Mouse (Mus musculus) liver, postnatal 0 days (tissue): ENCODE measurements around the gene Rpl7l1. TPM values are rescaled to one million over a fixed set of nuclear protein-coding genes. Genes with fewer than 3 reads are reported as not detected.
A peak's percentile ranks its signal among the peaks of the same experiment; 100 is the strongest.

Source experiments
- ATAC-seq: fragments of 200-750 bp; cut with Nextera tagmentation; 2 replicates; pipeline ENCODE4 v1.8.0; 2017; ENCODE audit warnings: mild to moderate bottlenecking, moderate library complexity
- DNase-seq: peaks from one replicate; pipeline ENCODE4 v3.0.0-alpha.2; 2016
- H3K27ac ChIP-seq: fragments of 300-500 bp; sonication (generic); 2 replicates; pipeline ENCODE4 v1.5.1; 2014; ENCODE audit warnings: antibody characterized with exemption, moderate library complexity, mild to moderate bottlenecking, low read depth
- H3K27me3 ChIP-seq: fragments of 300-500 bp; sonication (generic); 2 replicates; pipeline ENCODE4 v1.6.1; 2014; ENCODE audit warnings: low read length, control low read depth, mixed read lengths; ENCODE audit not compliant: insufficient read depth
- H3K36me3 ChIP-seq: fragments of 300-500 bp; sonication (generic); replicated peaks from 2 replicates; pipeline ENCODE4 v1.6.1; 2014; ENCODE audit warnings: mild to moderate bottlenecking, control low read depth, low read length, moderate library complexity, mixed read lengths; ENCODE audit not compliant: insufficient read depth
- H3K4me1 ChIP-seq: fragments of 300-500 bp; sonication (generic); 2 replicates; pipeline ENCODE4 v1.6.1; 2014; ENCODE audit warnings: antibody characterized with exemption, mild to moderate bottlenecking, control low read depth; ENCODE audit not compliant: insufficient read depth
- H3K4me2 ChIP-seq: fragments of 300-500 bp; sonication (generic); 2 replicates; pipeline ENCODE4 v1.6.1; 2014; ENCODE audit warnings: low read depth, mild to moderate bottlenecking, low read length, moderate library complexity, mixed read lengths
- H3K4me3 ChIP-seq: fragments of 300-500 bp; sonication (generic); 2 replicates; pipeline ENCODE4 v1.5.1; 2014; ENCODE audit warnings: low read depth, low read length
- H3K9ac ChIP-seq: fragments of 300-500 bp; sonication (generic); replicated peaks from 2 replicates; pipeline ENCODE4 v1.6.1; 2014; ENCODE audit warnings: mild to moderate bottlenecking, moderate library complexity
- H3K9me3 ChIP-seq: fragments of 300-500 bp; sonication (generic); 2 replicates; pipeline ENCODE4 v1.6.1; 2016; ENCODE audit warnings: mild to moderate bottlenecking, control low read depth, low read length, mixed read lengths
- CTCF ChIP-seq: sonication (generic); IDR thresholded peaks from 2 replicates; pipeline ENCODE4 v1.5.1; 2016; ENCODE audit warnings: antibody characterized with exemption, low read depth
- EP300 ChIP-seq: IDR thresholded peaks from 2 replicates; pipeline ENCODE4 v1.6.1; 2016; ENCODE audit warnings: antibody characterized with exemption, low read depth, mild to moderate bottlenecking
- WGBS: fragments of 180-500 bp; shearing (Covaris S2); extraction: QIAGEN DNeasy Blood & Tissue Kit; methylation state at CpG from one replicate; pipeline ENCODE4 v1.1.7; 2014; ENCODE audit not compliant: insufficient replicate concordance; 5-methylcytosine and 5-hydroxymethylcytosine counted together
- polyA plus RNA-seq: library from polyadenylated mRNA; unstranded; fragments of >200 nt; fragmentation: Nextera tagmentation; extraction: Ambion mirVana; gene quantifications from 2 replicates; pipeline ENCODE4 v1.2.1, GENCODE M21; 2015

Rpl7l1 gene
- polyA plus RNA-seq, 1 experiment from 2014 or later = 63.6 TPM

DNA sequence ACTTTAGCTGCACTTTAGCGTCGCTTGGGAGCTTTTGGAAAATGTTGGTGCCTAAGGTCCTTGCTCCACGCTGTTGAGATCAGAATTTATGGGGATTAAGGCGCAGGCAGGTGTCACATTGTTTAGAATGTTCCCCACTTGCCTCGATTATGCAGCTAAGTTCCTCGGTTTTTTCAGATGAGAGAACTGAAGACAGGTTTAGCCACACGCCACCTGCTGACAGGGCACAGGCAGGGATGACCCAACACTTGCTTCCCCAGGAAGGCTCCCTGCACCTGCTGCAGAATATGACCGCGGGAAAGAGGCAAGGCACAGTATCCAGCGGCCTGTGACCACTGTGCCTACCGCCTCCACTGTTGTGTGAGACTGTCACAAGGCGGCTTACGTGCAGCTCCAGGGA is 33.8 kb upstream of the Rpl7l1 start:
- Histone ChIP-seq H3K9ac (no peak overlapping the region), H3K36me3 (peaks cover 42% of the 10 kb centered on the region), H3K9me3 (no peaks in the 10 kb centered on the region), H3K27ac (no peak overlapping the region), H3K4me1 (peaks cover 4% of the 10 kb centered on the region; the same call in 1 of the 2 replicates), H3K4me2 (no peak overlapping the region), H3K27me3 (no peaks in the 10 kb centered on the region), H3K4me3 (no peak overlapping the region)
- 80% methylated on average over 13 of the region's 13 CpGs for WGBS
- DNase-seq = no peak
- TF ChIP-seq EP300 (no peak), CTCF (no peak)
- no peak for ATAC-seq

DNA sequence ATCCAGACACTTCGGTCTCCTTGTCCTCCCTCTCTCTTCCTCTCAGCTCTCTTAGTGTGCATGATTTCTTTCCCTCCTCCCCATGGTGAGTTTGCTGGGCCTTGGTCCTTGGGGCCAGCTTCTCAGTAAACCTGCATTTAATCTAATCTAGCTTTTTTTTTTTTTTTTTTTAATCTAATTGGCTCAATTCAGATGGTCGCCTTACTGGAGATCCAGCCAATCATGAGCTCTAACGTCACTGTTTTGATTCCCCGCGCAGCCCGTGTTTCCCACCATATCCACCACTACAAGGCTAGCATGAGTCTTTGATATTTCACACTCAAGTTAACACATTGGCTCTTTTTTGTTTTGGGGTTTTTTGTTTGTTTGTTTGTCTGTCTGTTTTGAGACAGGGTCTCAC is 32.0 kb upstream of the Rpl7l1 start:
- ATAC-seq = no peak
- H3K4me3 ChIP-seq = no peak overlapping the region
- H3K36me3 ChIP-seq = peaks cover 40% of the 10 kb centered on the region
- 89% methylated on average over 6 of the region's 6 CpGs for WGBS
- H3K27ac ChIP-seq = no peak overlapping the region
- DNase-seq = no peak
- no peak overlapping the region for H3K4me2 ChIP-seq
- H3K9me3 ChIP-seq = no peaks in the 10 kb centered on the region
- peaks cover 4% of the 10 kb centered on the region; the same call in 1 of the 2 replicates for H3K4me1 ChIP-seq
- no peak overlapping the region for H3K9ac ChIP-seq
- no peak for TF ChIP-seq EP300
- no peaks in the 10 kb centered on the region for H3K27me3 ChIP-seq

DNA sequence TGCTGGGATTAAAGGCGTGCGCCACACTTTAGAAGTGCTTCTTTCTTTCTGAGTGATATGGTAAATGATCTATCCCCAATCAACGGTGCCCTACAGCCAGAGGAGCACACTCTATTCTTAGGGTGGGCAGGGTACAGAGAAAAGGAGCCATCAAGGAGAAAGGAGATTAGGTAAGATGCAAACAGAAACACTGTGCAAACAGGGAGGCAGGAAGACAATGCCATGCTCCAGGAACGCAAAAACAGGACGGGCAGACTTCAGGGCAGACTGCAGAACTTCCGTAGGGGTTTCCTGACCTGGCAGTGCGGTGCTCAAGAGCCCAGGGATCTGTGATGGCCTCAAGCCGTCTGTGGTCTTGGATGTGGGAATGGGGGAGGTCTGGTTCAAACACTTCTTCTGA is 31.2 kb upstream of the Rpl7l1 start:
- Histone ChIP-seq H3K4me1 (peaks cover 4% of the 10 kb centered on the region; the same call in 1 of the 2 replicates), H3K4me3 (no peak overlapping the region), H3K36me3 (peaks cover 40% of the 10 kb centered on the region), H3K9me3 (no peaks in the 10 kb centered on the region), H3K27ac (no peak overlapping the region), H3K9ac (no peak overlapping the region), H3K4me2 (no peak overlapping the region), H3K27me3 (no peaks in the 10 kb centered on the region)
- TF ChIP-seq CTCF (no peak), EP300 (no peak)
- 78% methylated on average over 8 of the region's 8 CpGs for WGBS
- DNase-seq (no peak), ATAC-seq (no peak)

DNA sequence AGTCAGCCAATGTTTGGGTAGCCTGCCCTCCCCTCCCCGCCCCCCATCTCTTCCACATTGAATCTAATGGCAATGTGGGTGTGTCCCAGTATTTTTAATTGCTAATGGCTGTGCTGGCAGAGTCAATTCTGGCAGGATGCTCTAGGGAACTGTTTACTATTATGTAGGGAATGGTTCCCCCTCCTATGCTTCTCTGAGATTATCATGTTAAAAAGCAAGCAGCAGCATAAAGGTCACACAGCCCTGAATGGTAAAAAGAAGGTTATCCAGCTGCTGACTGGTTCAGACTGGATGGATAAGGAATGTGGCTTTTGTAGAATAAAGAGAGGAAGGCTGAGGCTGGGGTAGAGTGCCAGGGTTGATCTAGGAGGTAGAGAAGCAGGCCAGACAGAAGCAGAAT is 30.0 kb upstream of the Rpl7l1 start:
- no peak for TF ChIP-seq CTCF
- no peak for TF ChIP-seq EP300
- Histone ChIP-seq H3K27me3 (no peaks in the 10 kb centered on the region), H3K27ac (no peak overlapping the region), H3K4me1 (peaks cover 1% of the 10 kb centered on the region; the same call in 1 of the 2 replicates), H3K9ac (no peak overlapping the region), H3K36me3 (peaks cover 48% of the 10 kb centered on the region), H3K9me3 (no peaks in the 10 kb centered on the region), H3K4me3 (no peak overlapping the region), H3K4me2 (no peak overlapping the region)
- ATAC-seq = no peak
- DNase-seq = no peak
- 86% methylated on average over 1 of the region's 1 CpGs for WGBS

DNA sequence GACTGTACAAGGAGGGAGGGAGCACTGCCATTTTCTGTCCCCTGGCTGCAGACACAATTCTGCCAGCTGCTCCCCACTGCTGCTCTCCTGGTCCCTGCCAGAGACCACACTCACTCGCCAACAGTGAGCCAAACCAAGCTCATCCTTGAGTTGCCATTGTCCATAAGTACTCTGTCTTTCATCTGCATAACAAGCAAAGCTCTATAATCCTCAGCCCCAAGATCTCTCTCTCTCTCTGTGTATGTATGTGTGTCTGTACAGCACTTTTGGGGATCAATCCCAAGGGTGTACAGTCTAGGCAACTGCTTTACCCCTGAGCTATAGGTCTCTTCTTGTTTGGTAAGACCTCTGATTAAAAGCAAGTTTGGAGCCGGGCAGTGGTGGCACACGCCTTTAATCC is 28.2 kb upstream of the Rpl7l1 start:
- Histone ChIP-seq H3K27me3 (no peaks in the 10 kb centered on the region), H3K9me3 (no peaks in the 10 kb centered on the region), H3K4me2 (no peak overlapping the region), H3K4me1 (no peaks in the 10 kb centered on the region), H3K27ac (no peak overlapping the region), H3K9ac (no peak overlapping the region), H3K4me3 (no peak overlapping the region), H3K36me3 (peaks cover 59% of the 10 kb centered on the region)
- no peak for ATAC-seq
- WGBS = 88% methylated on average over 3 of the region's 3 CpGs
- no peak for DNase-seq
- no peak for TF ChIP-seq CTCF
- TF ChIP-seq EP300 = no peak

DNA sequence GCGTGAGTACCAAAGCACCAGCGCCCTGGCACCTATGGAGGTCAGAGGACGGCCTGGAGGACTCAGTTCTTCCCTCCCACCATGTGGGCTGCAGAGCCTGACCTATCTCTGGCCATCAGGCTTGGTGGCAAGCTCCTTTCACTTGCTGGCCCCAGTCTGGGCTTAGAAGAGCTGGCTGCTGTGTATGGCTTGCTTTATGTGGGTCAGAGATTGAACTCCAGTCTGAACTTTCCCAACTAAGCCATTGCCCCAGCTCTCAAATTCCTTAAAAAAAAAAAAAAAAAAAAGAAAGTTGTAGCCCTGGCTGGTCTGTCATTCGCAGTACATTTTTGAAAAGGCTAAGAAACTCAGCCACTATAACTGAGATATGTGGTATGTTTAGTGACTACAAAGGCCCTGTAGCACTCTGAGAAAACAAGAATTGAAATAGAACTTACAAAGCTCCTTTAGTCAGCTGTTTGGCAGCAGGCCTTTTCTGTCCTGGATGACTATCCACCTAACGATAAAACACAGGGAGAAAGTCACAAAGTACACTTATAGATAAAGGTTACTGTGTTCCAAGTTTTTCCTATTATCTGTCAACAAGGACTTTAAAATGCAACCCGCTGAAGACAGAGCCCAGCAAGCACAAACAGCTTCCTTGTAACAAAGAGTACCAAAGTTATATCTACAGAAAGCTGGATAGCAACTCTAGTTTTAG is 26.8 kb upstream of the Rpl7l1 start:
- H3K4me1 ChIP-seq = no peaks in the 10 kb centered on the region
- no peaks in the 10 kb centered on the region for H3K9me3 ChIP-seq
- no peak overlapping the region for H3K4me3 ChIP-seq
- 77% methylated on average over 6 of the region's 6 CpGs for WGBS
- peaks cover 62% of the 10 kb centered on the region for H3K36me3 ChIP-seq
- H3K27ac ChIP-seq = peak overlapping the region; percentile 40; the same call in 1 of the 2 replicates
- H3K4me2 ChIP-seq = no peak overlapping the region
- ATAC-seq = no peak
- no peaks in the 10 kb centered on the region for H3K27me3 ChIP-seq
- H3K9ac ChIP-seq = no peak overlapping the region
- TF ChIP-seq CTCF (no peak), EP300 (no peak)
- no peak for DNase-seq
